Mouse (Mus musculus) B cell, adult 2 months (primary cell): ENCODE results near the gene Scn3b.
A peak's percentile ranks its signal among the peaks of the same experiment; 100 is the strongest.

Source experiments
- DNase-seq, 2 experiments: peaks; one replicate each; pipeline ENCODE4 v3.0.0; 2022

Gene Scn3b

GRCm38 (mm10) chr9:40318771-40319170 lies 49.8 kb downstream of the Scn3b start:
- DNase-seq = no peak

- no peak for DNase-seq
These were observed 51.4 kb downstream of the Scn3b start for GRCm38 (mm10) chr9:40320405-40320804.

- DNase-seq = no peak
These were observed 52.1 kb downstream of the Scn3b start for GRCm38 (mm10) chr9:40320879-40321667.

GRCm38 (mm10) chr9:40321668-40322003 lies 52.6 kb downstream of the Scn3b start:
- DNase-seq = no peak

GRCm38 (mm10) chr9:40322372-40322771 lies 53.4 kb downstream of the Scn3b start:
- no peak for DNase-seq

- DNase-seq = no peak
These were observed 54.2 kb downstream of the Scn3b start for GRCm38 (mm10) chr9:40323171-40323570.

- DNase-seq = no peak
These were observed 54.8 kb downstream of the Scn3b start for GRCm38 (mm10) chr9:40323773-40324172.

GRCm38 (mm10) chr9:40324232-40324792 lies 55.3 kb downstream of the Scn3b start:
- no peak for DNase-seq

- no peak for DNase-seq
These were observed 55.8 kb downstream of the Scn3b start for GRCm38 (mm10) chr9:40324826-40325225.

- DNase-seq = no peak
These were observed 57.4 kb downstream of the Scn3b start for GRCm38 (mm10) chr9:40326260-40326915.

GRCm38 (mm10) chr9:40330609-40331382 lies 61.8 kb downstream of the Scn3b start:
- DNase-seq = peak; percentile 81 to 83

GRCm38 (mm10) chr9:40331411-40332286 lies 62.6 kb downstream of the Scn3b start:
- no peak for DNase-seq

- no peak for DNase-seq
These were observed 63.3 kb downstream of the Scn3b start for GRCm38 (mm10) chr9:40332326-40332725.

GRCm38 (mm10) chr9:40332731-40333648 lies 64.0 kb downstream of the Scn3b start:
- DNase-seq = no peak

- DNase-seq = peak; percentile 82 to 83
These were observed 64.8 kb downstream of the Scn3b start for GRCm38 (mm10) chr9:40333649-40334396.

GRCm38 (mm10) chr9:40334617-40335016 lies 65.6 kb downstream of the Scn3b start:
- DNase-seq = no peak

GRCm38 (mm10) chr9:40336701-40337100 lies 67.7 kb downstream of the Scn3b start:
- no peak for DNase-seq

GRCm38 (mm10) chr9:40337131-40337820 lies 68.3 kb downstream of the Scn3b start:
- no peak for DNase-seq

GRCm38 (mm10) chr9:40339578-40339977 lies 70.6 kb downstream of the Scn3b start:
- DNase-seq = no peak
